Mouse (Mus musculus) intestine, embryonic 16.5 days (tissue): Measurements from ENCODE around the gene Cd96. TPM values are rescaled to one million over a fixed set of nuclear protein-coding genes. Genes with fewer than 3 reads are reported as not detected.

Source experiments
- ATAC-seq: fragments of 200-750 bp; cut with Nextera tagmentation; 2 replicates; pipeline ENCODE4 v1.8.0; 2017; ENCODE audit warnings: moderate TSS enrichment, moderate library complexity
- H3K27ac ChIP-seq: fragments of 300-500 bp; sonication (generic); 2 replicates; pipeline ENCODE4 v1.5.1; 2014; ENCODE audit warnings: mild to moderate bottlenecking, low read length
- H3K27me3 ChIP-seq: fragments of 300-500 bp; sonication (generic); replicated peaks from 2 replicates; pipeline ENCODE4 v1.6.1; 2014; ENCODE audit warnings: low read length, control low read depth, mixed read lengths; ENCODE audit not compliant: control insufficient read depth, insufficient read depth
- H3K36me3 ChIP-seq: fragments of 300-500 bp; sonication (generic); 2 replicates; pipeline ENCODE4 v1.6.1; 2014; ENCODE audit warnings: low read length, control low read depth; ENCODE audit not compliant: control insufficient read depth, insufficient read depth
- H3K4me1 ChIP-seq: fragments of 300-500 bp; sonication (generic); 2 replicates; pipeline ENCODE4 v1.6.1; 2014; ENCODE audit warnings: low read length, control low read depth, mixed read lengths; ENCODE audit not compliant: control insufficient read depth, insufficient read depth
- H3K4me2 ChIP-seq: fragments of 300-500 bp; sonication (generic); 2 replicates; pipeline ENCODE4 v1.6.1; 2014; ENCODE audit warnings: low read depth, low read length, control low read depth
- H3K4me3 ChIP-seq: fragments of 300-500 bp; sonication (generic); 2 replicates; pipeline ENCODE4 v1.5.1; 2014; ENCODE audit warnings: mild to moderate bottlenecking, low read length
- H3K9ac ChIP-seq: fragments of 300-500 bp; sonication (generic); 2 replicates; pipeline ENCODE4 v1.6.1; 2014; ENCODE audit warnings: low read depth, low read length
- H3K9me3 ChIP-seq: fragments of 300-500 bp; sonication (generic); 2 replicates; pipeline ENCODE4 v1.6.1; 2016; ENCODE audit warnings: low read length, control low read depth; ENCODE audit not compliant: control insufficient read depth
- whole genome bisulfite sequencing: fragments of 180-500 bp; shearing (Covaris S2); extraction: QIAGEN DNeasy Blood & Tissue Kit; methylation state at CpG from one replicate; pipeline ENCODE4 v1.1.7; 2014; 5-methylcytosine and 5-hydroxymethylcytosine counted together
- polyA plus RNA-seq: library from polyadenylated mRNA; unstranded; fragments of >200 nt; fragmentation: Nextera tagmentation; extraction: Ambion mirVana; gene quantifications from 2 replicates; pipeline ENCODE4 v1.2.1, GENCODE M21; 2015

The Cd96 gene
- polyA plus RNA-seq, 1 experiment from 2014 or later, result 0.37 TPM

DNA sequence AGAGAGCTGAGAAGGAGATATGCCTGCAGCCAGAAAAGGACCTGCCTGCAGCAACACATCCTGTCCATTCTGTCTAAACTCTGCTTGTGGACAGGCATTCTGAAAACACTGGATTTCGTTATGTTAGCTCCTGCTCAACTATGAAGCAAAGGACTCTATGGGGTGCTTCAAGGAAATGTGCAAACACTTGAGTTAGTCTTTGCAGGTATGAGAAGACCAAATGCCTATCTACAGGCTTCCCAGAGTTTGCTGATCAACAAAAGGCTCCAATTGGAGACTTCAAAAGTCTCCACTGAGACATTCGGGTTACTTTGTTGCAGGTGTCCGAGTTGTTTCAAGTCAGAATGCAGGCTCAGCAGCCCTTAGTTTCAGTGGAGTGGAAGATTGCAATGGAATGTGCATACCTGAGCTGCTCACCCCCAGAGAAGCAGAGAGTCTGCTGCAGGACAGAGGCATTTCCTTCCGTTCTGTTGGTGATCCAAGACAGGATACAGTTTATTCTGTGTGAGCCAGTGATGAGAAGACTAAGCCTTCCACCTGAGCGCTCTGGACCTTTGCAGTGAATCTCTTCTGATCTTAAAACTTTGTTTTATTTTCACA lies 33.1 kb downstream of the Cd96 start:
- Histone ChIP-seq H3K9ac (no peak overlapping the region), H3K27me3 (no peaks in the 10 kb centered on the region), H3K4me1 (no peaks in the 10 kb centered on the region), H3K4me2 (no peak overlapping the region), H3K4me3 (no peak overlapping the region), H3K27ac (no peak overlapping the region), H3K9me3 (no peaks in the 10 kb centered on the region), H3K36me3 (no peaks in the 10 kb centered on the region)
- no peak for ATAC-seq
- WGBS, result 68% methylated on average over 5 of the region's 5 CpGs

DNA sequence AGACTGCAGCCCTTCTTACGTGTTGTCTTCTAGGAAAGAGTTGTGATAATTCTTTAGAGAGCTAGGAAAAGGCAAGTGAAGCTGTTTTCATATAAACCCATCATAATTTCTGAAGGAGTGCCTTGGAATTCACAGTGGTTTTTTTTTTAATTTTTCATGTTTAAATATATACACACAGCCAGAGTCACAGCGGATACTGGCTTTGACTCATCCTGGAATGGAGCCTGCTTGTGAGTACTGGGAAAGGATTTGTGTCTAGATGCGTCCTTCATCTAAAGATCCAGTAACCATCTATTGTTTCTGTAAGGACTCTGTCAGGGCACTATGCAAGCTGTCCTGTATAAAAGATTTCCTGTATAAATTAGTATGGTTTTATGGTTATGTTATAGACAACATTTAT lies 52.1 kb downstream of the Cd96 start:
- ATAC-seq, result no peak
- Histone ChIP-seq H3K36me3 (no peaks in the 10 kb centered on the region), H3K9me3 (no peaks in the 10 kb centered on the region), H3K4me2 (no peak overlapping the region), H3K4me3 (no peak overlapping the region), H3K27me3 (no peaks in the 10 kb centered on the region), H3K9ac (no peak overlapping the region), H3K4me1 (no peaks in the 10 kb centered on the region), H3K27ac (no peak overlapping the region)
- 69% methylated on average over 3 of the region's 3 CpGs for WGBS

DNA sequence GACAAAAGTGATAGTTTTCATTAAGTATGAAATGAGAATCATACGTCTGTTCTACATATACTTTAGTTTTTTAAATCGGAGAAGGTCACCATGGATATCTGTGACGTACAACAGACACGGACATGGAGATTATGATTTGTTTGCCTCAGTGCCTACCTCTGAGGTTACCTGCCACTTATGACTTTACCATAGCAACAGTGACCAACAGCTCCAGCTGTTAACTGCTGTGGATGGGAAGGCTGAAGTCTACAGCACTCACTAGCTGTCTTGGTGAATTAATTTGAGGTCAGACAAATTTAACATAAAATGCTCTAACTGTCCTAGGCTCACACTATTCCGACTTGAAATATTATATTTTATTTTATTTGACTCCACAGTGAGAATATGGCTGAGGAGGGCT lies 56.8 kb downstream of the Cd96 start:
- Histone ChIP-seq H3K9me3 (no peaks in the 10 kb centered on the region), H3K4me2 (no peak overlapping the region), H3K4me3 (no peak overlapping the region), H3K9ac (no peak overlapping the region), H3K27me3 (no peaks in the 10 kb centered on the region), H3K4me1 (no peaks in the 10 kb centered on the region), H3K27ac (no peak overlapping the region), H3K36me3 (no peaks in the 10 kb centered on the region)
- ATAC-seq, result no peak
- WGBS, result 79% methylated on average over 5 of the region's 5 CpGs

DNA sequence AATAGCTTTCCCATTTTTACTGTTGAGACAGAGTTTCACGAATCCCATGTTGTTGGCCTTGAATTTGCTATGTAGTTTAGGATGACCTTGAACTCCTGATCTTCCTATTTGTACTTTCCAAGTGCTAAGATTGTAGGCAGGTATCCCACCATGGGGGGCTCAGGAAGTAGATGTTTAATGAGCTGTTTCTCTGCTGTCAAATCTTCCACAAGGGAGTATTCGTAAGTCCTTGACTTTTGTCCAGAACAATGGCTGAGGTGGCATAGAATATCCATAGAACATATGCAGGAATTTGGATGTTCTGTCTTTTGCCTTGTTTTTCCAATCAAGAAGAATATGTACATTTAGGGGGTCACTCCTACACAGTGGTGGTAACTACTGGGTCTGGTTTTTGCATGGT lies 73.1 kb downstream of the Cd96 start:
- no peaks in the 10 kb centered on the region for H3K36me3 ChIP-seq
- no peak overlapping the region for H3K9ac ChIP-seq
- H3K27ac ChIP-seq, result no peak overlapping the region
- WGBS, result 82% methylated on average over 2 of the region's 2 CpGs
- no peaks in the 10 kb centered on the region for H3K27me3 ChIP-seq
- no peak overlapping the region for H3K4me2 ChIP-seq
- no peaks in the 10 kb centered on the region for H3K9me3 ChIP-seq
- no peak overlapping the region for H3K4me3 ChIP-seq
- no peak for ATAC-seq
- no peaks in the 10 kb centered on the region for H3K4me1 ChIP-seq

DNA sequence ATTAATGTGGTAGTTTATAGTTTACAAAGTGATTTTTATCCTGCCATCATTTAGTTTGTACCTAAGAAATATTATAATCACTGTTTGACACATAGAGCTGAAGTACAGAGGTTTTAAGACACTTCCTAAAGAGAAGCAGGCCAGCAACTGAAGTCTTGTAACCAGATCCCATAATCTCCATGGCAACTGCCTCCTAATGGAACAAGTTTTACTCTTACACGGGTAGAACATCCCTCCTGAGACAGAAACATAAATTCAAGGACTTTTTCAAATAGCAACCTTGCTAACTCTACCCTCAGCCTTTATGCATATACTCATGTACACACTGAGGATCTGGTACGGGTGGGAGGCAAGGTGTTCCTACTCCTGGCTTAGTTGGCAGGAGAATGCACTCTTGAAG lies 83.8 kb downstream of the Cd96 start:
- Histone ChIP-seq H3K9me3 (no peaks in the 10 kb centered on the region), H3K36me3 (no peaks in the 10 kb centered on the region), H3K27me3 (no peaks in the 10 kb centered on the region), H3K4me3 (no peak overlapping the region), H3K9ac (no peak overlapping the region), H3K27ac (no peak overlapping the region), H3K4me2 (no peak overlapping the region), H3K4me1 (no peaks in the 10 kb centered on the region)
- no peak for ATAC-seq
- 44% methylated on average over 2 of the region's 2 CpGs for WGBS

DNA sequence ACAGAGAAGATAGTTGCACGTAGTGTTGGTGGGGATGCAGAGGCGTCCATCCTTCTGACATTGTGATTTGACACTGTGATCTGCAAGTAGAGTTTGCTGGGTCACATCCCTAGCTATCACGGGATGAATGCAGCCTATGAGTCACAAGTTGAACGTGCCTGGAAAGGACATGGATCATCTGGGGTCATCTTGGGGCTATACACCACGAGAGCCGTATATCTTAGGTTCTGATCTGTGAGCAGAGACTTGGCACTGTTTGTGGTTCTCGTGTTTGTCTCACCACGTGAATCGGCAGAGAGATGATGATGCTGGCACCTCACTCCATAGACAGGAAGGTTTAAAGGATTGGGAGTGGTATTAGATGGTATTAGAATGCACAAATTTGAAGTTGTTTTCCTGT lies 86.2 kb downstream of the Cd96 start:
- H3K4me3 ChIP-seq, result no peak overlapping the region
- no peak overlapping the region for H3K9ac ChIP-seq
- no peaks in the 10 kb centered on the region for H3K27me3 ChIP-seq
- H3K27ac ChIP-seq, result no peak overlapping the region
- no peak for ATAC-seq
- no peaks in the 10 kb centered on the region for H3K36me3 ChIP-seq
- no peaks in the 10 kb centered on the region for H3K9me3 ChIP-seq
- no peaks in the 10 kb centered on the region for H3K4me1 ChIP-seq
- no peak overlapping the region for H3K4me2 ChIP-seq
- WGBS, result 67% methylated on average over 9 of the region's 9 CpGs

DNA sequence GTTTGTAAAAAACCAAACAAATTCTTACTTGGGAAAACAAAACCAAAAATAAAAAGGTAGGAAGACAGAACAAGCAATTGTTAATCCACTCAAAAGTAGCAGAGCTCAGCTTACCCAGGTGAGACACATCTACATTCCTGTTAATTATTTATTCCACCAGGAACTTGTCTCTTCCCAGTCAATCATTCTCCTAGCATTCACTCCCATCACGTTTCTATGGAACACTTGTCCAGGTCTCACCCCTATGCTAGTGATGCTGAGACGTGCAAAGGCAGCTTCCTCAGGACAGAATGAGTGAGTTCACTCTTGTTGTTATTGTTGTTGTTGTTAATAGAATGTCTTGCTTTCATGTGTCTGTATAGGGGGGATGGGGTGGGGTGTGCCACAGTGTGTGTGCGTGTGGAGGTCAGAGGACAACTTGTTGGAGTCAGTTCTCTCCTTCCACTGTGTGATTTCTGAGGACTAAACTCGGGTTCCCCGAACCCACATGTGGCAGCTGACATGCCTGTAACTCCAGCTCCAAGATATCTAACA lies 97.0 kb downstream of the Cd96 start:
- ATAC-seq, result peak; percentile 34

DNA sequence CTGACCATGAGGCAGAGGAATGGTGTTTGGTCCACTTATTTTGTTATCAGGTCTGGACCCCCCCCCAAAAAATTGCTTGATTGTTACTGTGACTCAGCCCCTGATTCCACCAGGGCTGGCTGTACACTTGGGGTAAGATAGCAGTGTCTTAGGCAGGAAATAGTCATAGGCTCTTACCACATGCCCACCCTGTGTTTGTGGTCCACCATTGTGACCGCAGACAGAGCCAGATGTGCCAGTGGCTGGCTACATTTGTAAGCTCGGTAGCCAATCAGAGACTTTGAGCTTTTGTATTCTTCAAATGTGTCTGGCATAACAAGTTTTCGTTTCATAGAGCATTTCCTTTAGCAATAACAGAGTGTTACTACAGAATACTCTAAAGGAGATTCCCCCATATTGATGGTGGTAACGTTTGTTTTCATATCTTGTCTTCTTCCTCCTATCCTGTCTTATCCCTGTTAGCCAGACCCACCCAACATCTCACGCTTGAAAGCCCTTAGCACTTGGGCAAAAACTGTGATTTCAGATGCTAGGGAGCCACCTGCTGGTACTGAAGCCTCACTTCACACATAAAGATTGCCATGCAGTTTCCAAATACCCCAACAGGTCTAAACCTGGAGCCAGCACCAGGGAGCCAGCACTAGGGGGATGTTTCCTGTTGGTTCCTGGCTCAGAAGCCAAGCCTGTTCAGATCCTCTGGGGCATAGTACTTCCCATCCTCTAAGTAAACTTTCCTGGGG lies 97.7 kb downstream of the Cd96 start:
- H3K36me3 ChIP-seq, result no peaks in the 10 kb centered on the region
- H3K27ac ChIP-seq, result no peak overlapping the region
- no peaks in the 10 kb centered on the region for H3K27me3 ChIP-seq
- WGBS, result 41% methylated on average over 5 of the region's 5 CpGs
- peak; percentile 71 for ATAC-seq
- no peak overlapping the region for H3K4me3 ChIP-seq
- H3K4me1 ChIP-seq, result no peaks in the 10 kb centered on the region
- H3K9ac ChIP-seq, result no peak overlapping the region
- no peaks in the 10 kb centered on the region for H3K9me3 ChIP-seq
- H3K4me2 ChIP-seq, result no peak overlapping the region

More for the DNA sequence above, 97.0 kb downstream of the Cd96 start:
- whole genome bisulfite sequencing, result 61% methylated on average over 5 of the region's 5 CpGs
- Histone ChIP-seq H3K27ac (no peak overlapping the region), H3K4me2 (no peak overlapping the region), H3K27me3 (no peaks in the 10 kb centered on the region), H3K36me3 (no peaks in the 10 kb centered on the region), H3K9me3 (no peaks in the 10 kb centered on the region), H3K4me3 (no peak overlapping the region), H3K9ac (no peak overlapping the region), H3K4me1 (no peaks in the 10 kb centered on the region)

DNA sequence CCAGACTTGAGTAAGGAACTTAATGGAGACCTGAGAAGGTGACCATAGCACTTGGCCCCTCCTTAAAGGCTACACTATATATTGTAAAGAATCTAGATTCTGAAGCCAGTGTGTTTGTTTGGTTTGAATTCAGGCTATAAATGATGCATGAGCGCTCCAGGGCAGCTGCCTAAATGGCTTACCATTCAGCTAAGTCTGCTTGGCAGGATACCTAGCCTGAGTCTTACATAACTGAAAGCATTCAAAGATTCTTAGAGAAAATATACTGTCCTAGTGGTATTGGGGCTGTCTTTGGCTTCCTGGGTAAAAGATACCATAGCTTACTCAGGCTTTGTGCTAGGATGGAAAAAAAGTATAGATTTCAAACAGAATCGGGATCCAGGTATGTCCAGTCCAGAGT lies 98.7 kb downstream of the Cd96 start:
- no peak overlapping the region for H3K4me3 ChIP-seq
- H3K9me3 ChIP-seq, result no peaks in the 10 kb centered on the region
- H3K27ac ChIP-seq, result no peak overlapping the region
- no peak overlapping the region for H3K9ac ChIP-seq
- no peaks in the 10 kb centered on the region for H3K36me3 ChIP-seq
- whole genome bisulfite sequencing, result 81% methylated on average over 2 of the region's 2 CpGs
- no peak overlapping the region for H3K4me2 ChIP-seq
- no peaks in the 10 kb centered on the region for H3K4me1 ChIP-seq
- ATAC-seq, result no peak
- no peaks in the 10 kb centered on the region for H3K27me3 ChIP-seq
